Mouse (Mus musculus) forebrain, embryonic 11.5 days (tissue): ENCODE results near the gene Nptxr. TPM values are rescaled to one million over a fixed set of nuclear protein-coding genes. Genes with fewer than 3 reads are reported as not detected.
A peak's percentile ranks its signal among the peaks of the same experiment; 100 is the strongest.

Source experiments
- ATAC-seq: fragments of 200-750 bp; cut with Nextera tagmentation; replicated peaks from 2 replicates; pipeline ENCODE4 v1.8.0; 2017; ENCODE audit warnings: moderate TSS enrichment; ENCODE audit not compliant: low FRiP score
- DNase-seq: peaks from one replicate; pipeline ENCODE4 v3.0.0-alpha.2; 2017; ENCODE audit warnings: low spot score
- H3K27ac ChIP-seq: fragments of 300-500 bp; sonication (generic); 2 replicates; pipeline ENCODE4 v1.5.1; 2014; ENCODE audit warnings: low read depth, low read length
- H3K27me3 ChIP-seq: fragments of 300-500 bp; sonication (generic); 2 replicates; pipeline ENCODE4 v1.6.1; 2014; ENCODE audit warnings: mild to moderate bottlenecking, low read length, mixed read lengths; ENCODE audit not compliant: control insufficient read depth, insufficient read depth
- H3K36me3 ChIP-seq: fragments of 300-500 bp; sonication (generic); 2 replicates; pipeline ENCODE4 v1.6.1; 2014; ENCODE audit warnings: mild to moderate bottlenecking, low read length, moderate library complexity, mixed read lengths; ENCODE audit not compliant: control insufficient read depth, insufficient read depth
- H3K4me1 ChIP-seq: fragments of 300-500 bp; sonication (generic); replicated peaks from 2 replicates; pipeline ENCODE4 v1.6.1; 2014; ENCODE audit warnings: low read length, mixed read lengths; ENCODE audit not compliant: control insufficient read depth, insufficient read depth
- H3K4me2 ChIP-seq: fragments of 300-500 bp; sonication (generic); 2 replicates; pipeline ENCODE4 v1.6.1; 2014; ENCODE audit warnings: low read depth, mild to moderate bottlenecking, low read length, moderate library complexity, mixed read lengths; ENCODE audit not compliant: severe bottlenecking
- H3K4me3 ChIP-seq: fragments of 300-500 bp; sonication (generic); 2 replicates; pipeline ENCODE4 v1.5.1; 2014; ENCODE audit warnings: low read depth, low read length
- H3K9ac ChIP-seq: fragments of 300-500 bp; sonication (generic); 2 replicates; pipeline ENCODE4 v1.6.1; 2014; ENCODE audit warnings: low read length
- H3K9me3 ChIP-seq: fragments of 300-500 bp; sonication (generic); 2 replicates; pipeline ENCODE4 v1.6.1; 2016; ENCODE audit warnings: low read length, mixed read lengths; ENCODE audit not compliant: control insufficient read depth
- WGBS: fragments of 180-500 bp; shearing (Covaris S2); extraction: QIAGEN DNeasy Blood & Tissue Kit; methylation state at CpG from one replicate; pipeline ENCODE4 v1.1.7; 2014; 5-methylcytosine and 5-hydroxymethylcytosine counted together
- polyA plus RNA-seq: library from polyadenylated mRNA; unstranded; fragments of >200 nt; fragmentation: Nextera tagmentation; extraction: Ambion mirVana; gene quantifications from 2 replicates; pipeline ENCODE4 v1.2.1, GENCODE M21; 2014

Gene Nptxr
- polyA plus RNA-seq, 1 experiment from 2014 or later = 1.4 TPM

DNA sequence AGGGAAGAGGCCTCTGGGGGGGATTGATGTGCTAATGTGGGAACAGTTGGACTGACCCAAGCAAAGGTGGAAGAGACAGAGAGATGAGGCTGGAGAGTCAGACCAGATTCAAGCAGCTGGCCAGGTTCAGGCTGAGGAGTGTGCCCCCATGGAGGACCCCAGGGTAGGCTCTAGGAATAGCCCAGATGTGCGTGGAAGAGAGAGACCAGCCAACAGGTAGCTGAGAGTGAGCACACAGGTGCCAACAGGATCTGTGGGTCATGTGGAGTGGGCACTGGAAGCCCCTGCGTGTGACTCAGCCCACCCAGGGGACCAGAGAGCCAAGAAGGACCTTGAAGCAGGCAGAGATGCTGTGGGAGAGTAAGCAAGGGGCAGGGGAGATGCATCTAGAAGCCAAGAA lies 2.9 kb downstream of the Nptxr start:
- Histone ChIP-seq H3K4me3 (no peak overlapping the region), H3K27ac (no peak overlapping the region), H3K4me2 (no peak overlapping the region), H3K36me3 (no peaks in the 10 kb centered on the region), H3K9ac (no peak overlapping the region), H3K4me1 (peaks cover 6% of the 10 kb centered on the region; the same call in 1 of the 2 replicates), H3K9me3 (no peaks in the 10 kb centered on the region), H3K27me3 (peaks cover 44% of the 10 kb centered on the region)
- 60% methylated on average over 2 of the region's 2 CpGs for WGBS
- DNase-seq (no peak), ATAC-seq (no peak)

DNA sequence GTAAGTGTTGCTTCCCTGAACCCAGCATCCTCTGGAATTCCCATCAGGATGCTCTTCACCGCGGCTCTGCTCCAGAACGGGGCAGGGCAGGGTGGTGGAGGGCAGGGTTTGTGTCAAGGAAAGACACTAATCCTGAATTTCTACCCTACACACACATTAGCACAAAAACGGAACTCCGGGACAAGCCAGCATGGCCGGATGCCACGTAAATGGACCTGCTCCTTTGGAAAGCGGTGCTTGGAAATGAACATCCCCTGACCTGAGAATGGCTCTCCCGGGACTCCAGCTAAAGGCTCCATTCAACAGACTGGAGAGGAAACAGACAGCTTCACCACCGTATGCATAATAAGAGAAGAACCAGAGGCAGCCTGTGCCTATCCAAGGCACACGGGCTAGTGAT lies 3.9 kb downstream of the Nptxr start:
- H3K9ac ChIP-seq = no peak overlapping the region
- no peaks in the 10 kb centered on the region for H3K9me3 ChIP-seq
- peaks cover 6% of the 10 kb centered on the region; the same call in 1 of the 2 replicates for H3K4me1 ChIP-seq
- H3K27me3 ChIP-seq = peaks cover 35% of the 10 kb centered on the region
- H3K36me3 ChIP-seq = no peaks in the 10 kb centered on the region
- H3K4me3 ChIP-seq = no peak overlapping the region
- ATAC-seq (no peak), DNase-seq (no peak)
- H3K4me2 ChIP-seq = no peak overlapping the region
- 61% methylated on average over 11 of the region's 11 CpGs for WGBS
- no peak overlapping the region for H3K27ac ChIP-seq

DNA sequence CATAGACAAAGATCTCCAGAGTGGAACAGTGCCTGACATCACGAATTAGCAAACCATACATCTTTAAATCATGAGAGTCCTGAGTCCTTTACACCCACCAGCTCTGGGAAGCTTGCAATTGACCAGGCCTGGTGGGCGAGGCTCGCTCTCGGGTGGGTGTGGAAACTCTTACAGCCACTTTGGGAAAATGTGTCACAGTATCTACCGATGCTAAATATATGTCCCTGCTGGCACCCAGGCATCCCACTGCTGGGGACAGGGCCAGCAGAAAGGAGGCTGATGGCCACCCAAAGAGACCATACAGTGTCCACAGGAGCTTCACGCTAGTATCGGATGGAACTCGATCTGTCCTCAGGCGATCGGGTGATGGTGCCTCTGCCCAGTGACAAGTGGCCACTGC lies 6.0 kb downstream of the Nptxr start:
- no peak for ATAC-seq
- Histone ChIP-seq H3K27me3 (peaks cover 16% of the 10 kb centered on the region), H3K9ac (no peak overlapping the region), H3K4me3 (no peak overlapping the region), H3K4me2 (no peak overlapping the region), H3K36me3 (no peaks in the 10 kb centered on the region), H3K27ac (no peak overlapping the region), H3K4me1 (peaks cover 2% of the 10 kb centered on the region; the same call in 1 of the 2 replicates), H3K9me3 (no peaks in the 10 kb centered on the region)
- 87% methylated on average over 10 of the region's 10 CpGs for WGBS
- no peak for DNase-seq

DNA sequence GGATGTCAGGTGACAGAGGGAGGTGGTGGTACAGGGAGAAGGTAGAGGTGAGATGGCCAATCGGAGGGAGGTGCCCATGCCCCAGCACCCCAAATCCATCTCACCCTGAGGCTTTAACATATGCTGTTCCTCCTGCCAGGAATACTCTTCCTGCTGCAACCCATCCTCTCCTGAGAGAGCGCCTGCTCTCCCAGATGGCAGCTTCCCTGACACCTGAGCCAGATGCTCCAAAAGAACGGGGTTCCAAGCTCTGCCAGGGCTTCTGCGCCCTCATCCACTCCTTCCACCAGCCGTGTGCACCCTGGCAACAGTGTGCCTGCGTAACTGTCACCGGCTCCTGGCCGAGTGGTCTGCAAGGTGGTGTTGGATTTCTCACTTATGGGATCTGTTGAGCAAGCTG lies 6.9 kb downstream of the Nptxr start:
- H3K36me3 ChIP-seq = no peaks in the 10 kb centered on the region
- 89% methylated on average over 8 of the region's 8 CpGs for WGBS
- H3K9ac ChIP-seq = no peak overlapping the region
- H3K27ac ChIP-seq = no peak overlapping the region
- ATAC-seq (no peak), DNase-seq (no peak)
- 0 out of 2 replicates have a peak, but pooled peaks cover 2% of the 10 kb centered on the region for H3K4me1 ChIP-seq
- no peaks in the 10 kb centered on the region for H3K9me3 ChIP-seq
- H3K4me3 ChIP-seq = no peak overlapping the region
- H3K27me3 ChIP-seq = peaks cover 8% of the 10 kb centered on the region
- no peak overlapping the region for H3K4me2 ChIP-seq

DNA sequence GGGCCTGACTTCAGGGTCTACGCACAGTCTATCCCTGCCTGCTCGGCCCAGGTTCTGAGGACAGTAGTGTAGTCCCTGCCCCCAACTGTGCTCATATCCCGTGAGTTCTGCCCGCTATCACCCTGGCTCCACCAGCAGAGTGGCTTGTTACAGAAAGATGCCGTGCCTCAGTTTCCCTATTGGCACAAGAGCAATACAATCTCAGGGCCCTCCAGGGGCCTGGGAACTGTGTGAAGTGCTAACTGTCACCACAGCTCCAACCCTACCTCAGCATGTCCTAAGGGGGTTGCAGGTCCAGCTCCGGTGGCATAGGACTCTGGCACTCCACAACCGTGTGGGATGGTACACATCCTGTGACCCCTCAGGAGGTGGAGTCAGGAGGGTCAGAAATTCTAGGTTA lies 7.5 kb downstream of the Nptxr start:
- 83% methylated on average over 7 of the region's 7 CpGs for WGBS

DNA sequence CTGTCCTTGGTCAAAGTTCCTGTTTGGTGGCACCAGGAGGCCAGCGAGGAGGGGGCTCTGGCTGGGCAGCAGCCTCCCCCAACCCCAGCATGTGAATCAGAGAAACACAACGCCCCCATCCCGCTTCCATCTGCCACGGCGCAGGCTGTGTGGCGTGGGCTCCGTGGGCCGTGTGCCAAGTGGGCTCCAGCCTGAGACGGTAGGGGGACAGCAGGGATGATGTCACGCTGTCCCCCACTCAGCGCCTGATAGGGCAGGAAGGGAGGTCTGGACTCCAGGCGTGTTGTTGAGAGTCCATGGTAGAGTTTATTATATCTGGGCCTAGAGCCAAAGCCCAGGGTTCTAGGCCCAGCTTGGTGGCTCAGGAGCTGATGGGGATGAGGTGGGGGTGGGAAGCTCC lies 8.3 kb downstream of the Nptxr start:
- Histone ChIP-seq H3K36me3 (no peaks in the 10 kb centered on the region), H3K4me2 (no peak overlapping the region), H3K4me3 (no peak overlapping the region), H3K4me1 (0 out of 2 replicates have a peak, but pooled peaks cover 2% of the 10 kb centered on the region), H3K27ac (no peak overlapping the region), H3K27me3 (no peaks in the 10 kb centered on the region), H3K9ac (no peak overlapping the region), H3K9me3 (no peaks in the 10 kb centered on the region)
- WGBS = 91% methylated on average over 12 of the region's 12 CpGs
- DNase-seq (no peak), ATAC-seq (no peak)

More for the DNA sequence above, 7.5 kb downstream of the Nptxr start:
- Histone ChIP-seq H3K9ac (no peak overlapping the region), H3K4me3 (no peak overlapping the region), H3K27me3 (peaks cover 3% of the 10 kb centered on the region; the same call in 1 of the 2 replicates), H3K36me3 (no peaks in the 10 kb centered on the region), H3K4me2 (no peak overlapping the region), H3K27ac (no peak overlapping the region), H3K9me3 (no peaks in the 10 kb centered on the region), H3K4me1 (0 out of 2 replicates have a peak, but pooled peaks cover 2% of the 10 kb centered on the region)
- DNase-seq (no peak), ATAC-seq (no peak)

DNA sequence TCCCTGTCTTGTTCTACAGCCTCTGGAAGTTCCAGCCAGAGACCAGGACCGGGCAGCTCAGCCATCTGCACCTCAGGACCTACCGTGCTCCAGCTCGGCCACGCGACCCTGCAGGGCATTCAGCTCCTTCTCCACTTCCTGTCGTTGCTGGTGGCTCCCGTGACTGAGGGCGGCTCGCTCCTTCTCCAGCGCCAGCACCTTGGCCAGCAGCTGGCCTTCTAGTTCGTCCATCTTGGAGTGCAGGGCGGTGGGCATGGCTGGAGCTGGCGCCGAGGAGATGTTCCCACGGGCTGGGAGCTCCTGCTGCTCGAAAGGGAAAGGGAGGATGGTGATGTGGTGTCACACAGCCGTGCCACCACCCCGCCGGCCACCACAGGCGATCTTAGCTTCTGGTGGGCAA lies 10.4 kb downstream of the Nptxr start:
- H3K4me3 ChIP-seq = no peak overlapping the region
- DNase-seq (no peak), ATAC-seq (no peak)
- H3K4me1 ChIP-seq = 0 out of 2 replicates have a peak, but pooled peaks cover 2% of the 10 kb centered on the region
- H3K27ac ChIP-seq = no peak overlapping the region
- WGBS = 39% methylated on average over 20 of the region's 20 CpGs
- H3K9ac ChIP-seq = no peak overlapping the region; the same call in 1 of the 2 replicates
- no peaks in the 10 kb centered on the region for H3K36me3 ChIP-seq
- no peak overlapping the region for H3K4me2 ChIP-seq
- H3K9me3 ChIP-seq = no peaks in the 10 kb centered on the region
- no peaks in the 10 kb centered on the region for H3K27me3 ChIP-seq

DNA sequence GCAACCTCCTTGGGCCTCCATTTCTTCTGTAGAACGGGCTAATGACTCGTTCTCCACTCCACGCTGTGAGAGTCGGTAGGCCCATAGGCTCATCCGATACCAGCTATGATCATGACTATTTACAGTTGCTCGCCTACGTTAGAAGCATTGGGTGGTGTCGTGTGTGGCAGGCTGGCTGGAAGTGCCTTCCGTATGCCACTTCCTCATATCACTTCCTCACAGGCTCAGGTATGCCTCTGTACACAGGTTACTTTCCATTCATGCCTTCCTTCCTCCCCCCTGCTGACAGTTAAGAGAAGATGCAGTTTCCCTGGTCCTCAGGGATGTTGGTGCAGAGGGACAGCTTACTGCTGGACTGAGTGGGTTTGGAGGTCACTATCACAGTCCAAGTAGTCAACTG lies 11.5 kb downstream of the Nptxr start:
- WGBS = 93% methylated on average over 9 of the region's 9 CpGs
- no peak for ATAC-seq

DNA sequence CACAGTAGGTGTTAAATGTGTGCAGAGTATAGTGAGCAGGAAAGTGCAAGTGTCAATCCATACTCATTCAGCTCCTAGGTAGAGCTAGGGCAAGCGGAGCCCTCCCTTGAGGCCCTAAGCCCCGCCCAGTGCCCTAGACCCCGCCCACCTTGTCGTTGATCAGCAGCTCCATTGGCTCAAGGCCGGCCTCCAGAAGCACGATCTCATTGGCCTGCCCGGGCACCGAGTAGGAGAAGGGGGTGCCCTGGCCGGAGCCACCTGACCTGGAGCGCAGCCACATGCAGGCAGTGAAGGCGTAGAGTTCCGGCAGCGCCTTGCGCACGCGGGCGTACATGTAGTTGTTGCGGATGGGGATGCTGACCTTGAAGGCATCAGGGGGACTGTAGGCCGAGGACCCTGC lies 12.1 kb downstream of the Nptxr start:
- DNase-seq (peak; percentile 62), ATAC-seq (no peak)
- H3K4me1 ChIP-seq = 0 out of 2 replicates have a peak, but pooled peaks cover 2% of the 10 kb centered on the region
- no peaks in the 10 kb centered on the region for H3K36me3 ChIP-seq
- no peak overlapping the region for H3K27ac ChIP-seq
- peak overlapping the region; percentile 18; the same call in 1 of the 2 replicates for H3K4me2 ChIP-seq
- no peak overlapping the region for H3K9ac ChIP-seq
- no peaks in the 10 kb centered on the region for H3K27me3 ChIP-seq
- 12% methylated on average over 19 of the region's 19 CpGs for WGBS
- H3K9me3 ChIP-seq = no peaks in the 10 kb centered on the region
- no peak overlapping the region for H3K4me3 ChIP-seq

More for the DNA sequence above, 11.5 kb downstream of the Nptxr start:
- H3K9ac ChIP-seq = no peak overlapping the region
- no peaks in the 10 kb centered on the region for H3K36me3 ChIP-seq
- H3K9me3 ChIP-seq = no peaks in the 10 kb centered on the region
- no peak overlapping the region for H3K4me3 ChIP-seq
- DNase-seq = no peak
- H3K27me3 ChIP-seq = no peaks in the 10 kb centered on the region
- H3K4me1 ChIP-seq = 0 out of 2 replicates have a peak, but pooled peaks cover 2% of the 10 kb centered on the region
- no peak overlapping the region for H3K27ac ChIP-seq
- no peak overlapping the region for H3K4me2 ChIP-seq
